Mouse (Mus musculus) ovary, adult 10 weeks (tissue): ENCODE results near the gene Olfr917. TPM values are rescaled to one million over a fixed set of nuclear protein-coding genes. Genes with fewer than 3 reads are reported as not detected.

ENCODE experiments used
- polyA plus RNA-seq: library from polyadenylated mRNA; stranded (reverse); fragments of 350-450 nt; fragmentation: Illumina TruSeq; extraction: RNeasy Lipid Tissue Mini Kit (QIAGEN cat#74804); gene quantifications from one replicate; pipeline ENCODE4 v1.2.3, GENCODE M21; 2014

Olfr917 gene
- not detected for polyA plus RNA-seq

GRCm38 (mm10) chr9:38665742-38666141, at the start of gene Olfr917:
TSS of gene Olfr917 (minus strand) at chr9:38665842.

GRCm38 (mm10) chr9:38674501-38674900, 8.9 kb upstream of the Olfr917 start, which contains the start of gene Olfr918:
TSS of gene Olfr918 (minus strand) at chr9:38674601.

GRCm38 (mm10) chr9:38659775-38660174, 5.9 kb downstream of the Olfr917 start, which contains the start of gene Olfr916:
TSS of gene Olfr916 (minus strand) at chr9:38659875.

Other genes with a start within 250 kb of the Olfr917 start
- not detected for gene Olfr901, start 236.4 kb downstream of the Olfr917 start, polyA plus RNA-seq
- not detected for gene Olfr902, start 218.2 kb downstream of the Olfr917 start, polyA plus RNA-seq
- not detected for gene Olfr904, start 202.7 kb downstream of the Olfr917 start, polyA plus RNA-seq
- gene Olfr905, start 194.7 kb downstream of the Olfr917 start, polyA plus RNA-seq = not detected
- not detected for gene Olfr906, start 178.8 kb downstream of the Olfr917 start, polyA plus RNA-seq
- not detected for gene Olfr907, start 170.0 kb downstream of the Olfr917 start, polyA plus RNA-seq
- not detected for gene Olfr911-ps1, start 144.3 kb downstream of the Olfr917 start, polyA plus RNA-seq
- not detected for gene Olfr910, start 128.0 kb downstream of the Olfr917 start, polyA plus RNA-seq
- not detected for gene Olfr912, start 85.7 kb downstream of the Olfr917 start, polyA plus RNA-seq
- not detected for gene Olfr913, start 73.1 kb downstream of the Olfr917 start, polyA plus RNA-seq
- not detected for gene Olfr914, start 60.7 kb downstream of the Olfr917 start, polyA plus RNA-seq
- gene Olfr916, start 6.0 kb downstream of the Olfr917 start, polyA plus RNA-seq = not detected
- not detected for gene Olfr918, start 8.8 kb upstream of the Olfr917 start, polyA plus RNA-seq
- gene Olfr919, start 37.8 kb upstream of the Olfr917 start, polyA plus RNA-seq = not detected
- 116 TPM for gene Vwa5a, start 52.4 kb upstream of the Olfr917 start, polyA plus RNA-seq
- 0.80 TPM for gene Olfr920, start 86.5 kb upstream of the Olfr917 start, polyA plus RNA-seq
- not detected for gene Olfr921, start 107.2 kb upstream of the Olfr917 start, polyA plus RNA-seq
- not detected for gene Olfr922, start 148.8 kb upstream of the Olfr917 start, polyA plus RNA-seq
- not detected for gene Olfr923, start 160.7 kb upstream of the Olfr917 start, polyA plus RNA-seq
- not detected for gene Olfr924, start 178.6 kb upstream of the Olfr917 start, polyA plus RNA-seq
- not detected for gene Olfr26, start 189.2 kb upstream of the Olfr917 start, polyA plus RNA-seq
- gene Olfr926, start 211.3 kb upstream of the Olfr917 start, polyA plus RNA-seq = not detected